Mouse (Mus musculus) adrenal gland, adult 8-10 months (tissue): ENCODE results near the gene Setd6. TPM values are rescaled to one million over a fixed set of nuclear protein-coding genes. Genes with fewer than 3 reads are reported as not detected.

Source experiments
- DNase-seq: peaks from one replicate; pipeline ENCODE4 v3.0.0; 2022
- microRNA-seq, 2 experiments: library from miRNA; unstranded; fragments of <30 nt; microRNA quantifications; one replicate each; pipeline ENCODE4 v1.2.0; 2022
- total RNA-seq, 4 experiments: library from RNA; stranded (reverse); gene quantifications; 2 replicates each; pipeline ENCODE4 v1.2.4; 2022

Setd6 gene
- total RNA-seq, 4 experiments from 2014 or later, result 27.1 to 44.1 (median 39.6) TPM

- no peak for DNase-seq
Measured at GRCm38 (mm10) chr8:95711029-95711428, 4.7 kb upstream of the Setd6 start.

GRCm38 (mm10) chr8:95712395-95712794, 3.3 kb upstream of the Setd6 start:
- DNase-seq, result no peak

- peak; percentile 50 for DNase-seq
Measured at GRCm38 (mm10) chr8:95713100-95714010, 2.3 kb upstream of the Setd6 start.

- DNase-seq, result no peak
Measured at GRCm38 (mm10) chr8:95714367-95714766, 1.3 kb upstream of the Setd6 start.

GRCm38 (mm10) chr8:95714837-95715413, 756 bp upstream of the Setd6 start:
- DNase-seq, result no peak

GRCm38 (mm10) chr8:95716546-95717335, 1.1 kb downstream of the Setd6 start:
- DNase-seq, result no peak

- no peak for DNase-seq
Measured at GRCm38 (mm10) chr8:95727625-95728024, 11.9 kb downstream of the Setd6 start.

GRCm38 (mm10) chr8:95738596-95738995, 22.9 kb downstream of the Setd6 start:
- no peak for DNase-seq

- no peak for DNase-seq
Measured at GRCm38 (mm10) chr8:95741732-95742131, 26.1 kb downstream of the Setd6 start.

- no peak for DNase-seq
Measured at GRCm38 (mm10) chr8:95748028-95748427, 32.3 kb downstream of the Setd6 start.

GRCm38 (mm10) chr8:95751924-95752323, 36.2 kb downstream of the Setd6 start:
- no peak for DNase-seq

GRCm38 (mm10) chr8:95760323-95760722, 44.6 kb downstream of the Setd6 start:
- peak; percentile 26 for DNase-seq

GRCm38 (mm10) chr8:95764133-95764532, 48.5 kb downstream of the Setd6 start:
- DNase-seq, result no peak

Small RNA genes lying within 50 kb of the gene (microRNA-seq; reads per million reads assigned to microRNA genes)
- gene Mir7073, result 0.35 to 1.0 reads per million in 2 experiments

Other genes starting within 250 kb of the Setd6 start
- 10 to 100 TPM; 55.1 to 93.1 (median 78.1) TPM for gene Csnk2a2, start 225.8 kb upstream of the Setd6 start, total RNA-seq
- gene Ccdc113, start 181.8 kb upstream of the Setd6 start, total RNA-seq, result 1 to 10 TPM in 3 of 4 experiments, under 1 TPM in 1; 0.81 to 2.0 (median 1.7) TPM
- not detected for gene Prss54, start 139.5 kb upstream of the Setd6 start, total RNA-seq
- 1 to 10 TPM; 2.8 to 5.0 (median 3.2) TPM for gene Gins3, start 82.4 kb upstream of the Setd6 start, total RNA-seq
- gene Ndrg4, start 38.9 kb upstream of the Setd6 start, total RNA-seq, result 10 to 100 TPM; 28.1 to 50.5 (median 39.7) TPM
- 100 to 1,000 TPM; 150 to 189 (median 178) TPM for gene Cnot1, start 91.6 kb downstream of the Setd6 start, total RNA-seq
- gene Sap18b, start 109.5 kb downstream of the Setd6 start, total RNA-seq, result 100 to 1,000 TPM in 2 of 4 experiments, 10 to 100 TPM in 2; 70.8 to 216 (median 120) TPM
- 10 to 100 TPM; 21.9 to 27.3 (median 26.1) TPM for gene Slc38a7, start 137.7 kb downstream of the Setd6 start, total RNA-seq
- gene Got2, start 172.7 kb downstream of the Setd6 start, total RNA-seq, result 100 to 1,000 TPM; 137 to 150 (median 143) TPM